Mouse (Mus musculus): ENCODE results near the gene Eif4e1b. TPM values are rescaled to one million over a fixed set of nuclear protein-coding genes. Genes with fewer than 3 reads are reported as not detected.

Eif4e1b gene
- polyA plus RNA-seq, 1 experiment, result not detected

DNA sequence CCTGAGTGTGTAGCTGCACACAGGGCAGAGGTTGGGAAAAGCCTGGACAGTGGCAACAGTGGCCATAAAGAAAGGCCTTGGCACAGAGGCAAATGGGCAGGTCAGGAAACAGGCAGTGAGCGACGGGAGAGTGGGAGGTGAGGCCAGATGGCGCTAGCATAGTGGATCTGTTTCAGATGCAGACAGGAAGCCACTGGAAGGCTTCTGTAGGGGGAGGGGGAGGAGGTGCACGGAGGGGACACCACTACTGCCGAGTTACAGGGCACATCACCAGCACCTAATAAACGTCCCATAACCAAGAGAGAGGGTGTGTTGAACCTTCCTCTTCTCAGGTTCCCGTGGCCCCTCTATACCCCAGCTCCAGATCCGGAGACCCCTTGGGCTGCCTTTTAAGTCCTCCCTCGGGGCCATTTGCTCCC is 53.7 kb downstream of the Eif4e1b start:
- no peaks in the 10 kb centered on the region for H3K4me1 ChIP-seq (ENCODE audit: control insufficient read depth, insufficient read depth, low read length)
- H3K4me3 ChIP-seq (ENCODE audit: insufficient read depth, low read length), result no peak overlapping the region
- TF ChIP-seq CTCF (IDR thresholded peaks at IDR 0.05; ENCODE audit: borderline replicate concordance, insufficient read depth, low read length) (no peak), POLR2A (IDR thresholded peaks at IDR 0.05; ENCODE audit: low read depth, low read length) (no peak)
- H3K27ac ChIP-seq (ENCODE audit: insufficient read depth, low read length), result no peak overlapping the region

Other genes starting within 250 kb of the Eif4e1b start
- 73.4 and 74.2 TPM in 2 replicates for gene 4833439L19Rik, start 218.6 kb upstream of the Eif4e1b start, polyA plus RNA-seq (2011; ENCODE audit: insufficient read length, low read depth, missing spikeins)
- 12.2 and 13.2 TPM in 2 replicates for gene Arl10, start 209.0 kb upstream of the Eif4e1b start, polyA plus RNA-seq (2011; ENCODE audit: insufficient read length, low read depth, missing spikeins)
- 28.9 and 36.4 TPM in 2 replicates for gene Nop16, start 193.9 kb upstream of the Eif4e1b start, polyA plus RNA-seq (2011; ENCODE audit: insufficient read length, low read depth, missing spikeins)
- gene Higd2a, start 193.8 kb upstream of the Eif4e1b start, polyA plus RNA-seq (2011; ENCODE audit: insufficient read length, low read depth, missing spikeins), result 79.3 and 118 TPM in 2 replicates
- 44.8 and 56.1 TPM in 2 replicates for gene Cltb, start 172.7 kb upstream of the Eif4e1b start, polyA plus RNA-seq (2011; ENCODE audit: insufficient read length, low read depth, missing spikeins)
- 88.6 and 90.5 TPM in 2 replicates for gene Faf2, start 162.2 kb upstream of the Eif4e1b start, polyA plus RNA-seq (2011; ENCODE audit: insufficient read length, low read depth, missing spikeins)
- 39.2 and 39.4 TPM in 2 replicates for gene Rnf44, start 90.1 kb upstream of the Eif4e1b start, polyA plus RNA-seq (2011; ENCODE audit: insufficient read length, low read depth, missing spikeins)
- not detected in 2 replicates for gene Cdhr2, start 82.5 kb upstream of the Eif4e1b start, polyA plus RNA-seq (2011; ENCODE audit: insufficient read length, low read depth, missing spikeins)
- 0.42 and 0.61 TPM in 2 replicates for gene Gprin1, start 34.1 kb upstream of the Eif4e1b start, polyA plus RNA-seq (2011; ENCODE audit: insufficient read length, low read depth, missing spikeins)
- gene Sncb, start 17.4 kb upstream of the Eif4e1b start, polyA plus RNA-seq (2011; ENCODE audit: insufficient read length, low read depth, missing spikeins), result not detected in 2 replicates
- gene Tspan17, start 5.4 kb downstream of the Eif4e1b start, polyA plus RNA-seq (2011; ENCODE audit: insufficient read length, low read depth, missing spikeins), result 29.9 and 44.7 TPM in 2 replicates
- gene Unc5a, start 165.4 kb downstream of the Eif4e1b start, polyA plus RNA-seq (2011; ENCODE audit: insufficient read length, low read depth, missing spikeins), result 2.5 and 2.9 TPM in 2 replicates
- gene Hk3, start 237.4 kb downstream of the Eif4e1b start, polyA plus RNA-seq (2011; ENCODE audit: insufficient read length, low read depth, missing spikeins), result 0.47 TPM in 1 of 2 replicates, not detected in the other